Mouse (Mus musculus) adrenal gland, adult 2 months (tissue): ENCODE results near the gene Ppp1r14c. TPM values are rescaled to one million over a fixed set of nuclear protein-coding genes. Genes with fewer than 3 reads are reported as not detected.
"Not testable (repeated sequence)": the region's sequence is repeated elsewhere in the genome, so short reads cannot be mapped to it uniquely, and the experiment has no call there.

Experiments used
- DNase-seq: peaks from one replicate; pipeline ENCODE4 v3.0.0; 2021
- polyA plus RNA-seq: library from polyadenylated mRNA; depleted of rRNA; stranded (reverse); fragments of >200 nt; gene quantifications from 2 replicates; pipeline ENCODE4 v1.2.3, GENCODE M21; 2012
- total RNA-seq, 2 experiments: library from RNA; stranded (reverse); gene quantifications; 2 replicates each; pipeline ENCODE4 v1.2.3; 2021

Gene Ppp1r14c
- total and polyA plus RNA-seq, 3 experiments, result 8.6 to 15.5 (median 10.4) TPM

DNA sequence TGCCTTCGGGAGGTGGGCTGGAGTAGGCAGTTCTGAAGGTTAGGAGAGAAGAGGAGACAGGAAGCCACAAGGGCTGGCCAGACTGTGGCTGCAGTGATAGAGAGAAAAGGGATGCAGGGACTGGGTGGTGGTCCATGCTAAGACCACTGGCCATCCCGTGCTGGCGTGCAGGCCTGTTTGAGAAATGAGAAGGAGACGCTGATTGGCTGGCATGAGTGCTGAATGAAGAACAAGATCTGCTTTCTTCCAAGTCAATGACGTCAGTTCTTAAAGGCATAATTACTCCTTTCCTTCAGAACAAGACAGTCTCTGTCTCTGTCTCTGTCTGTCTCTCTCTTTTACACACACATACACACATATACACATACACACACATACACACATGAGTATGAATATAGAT, 36.4 kb downstream of the Ppp1r14c start:
- no peak for DNase-seq

DNA sequence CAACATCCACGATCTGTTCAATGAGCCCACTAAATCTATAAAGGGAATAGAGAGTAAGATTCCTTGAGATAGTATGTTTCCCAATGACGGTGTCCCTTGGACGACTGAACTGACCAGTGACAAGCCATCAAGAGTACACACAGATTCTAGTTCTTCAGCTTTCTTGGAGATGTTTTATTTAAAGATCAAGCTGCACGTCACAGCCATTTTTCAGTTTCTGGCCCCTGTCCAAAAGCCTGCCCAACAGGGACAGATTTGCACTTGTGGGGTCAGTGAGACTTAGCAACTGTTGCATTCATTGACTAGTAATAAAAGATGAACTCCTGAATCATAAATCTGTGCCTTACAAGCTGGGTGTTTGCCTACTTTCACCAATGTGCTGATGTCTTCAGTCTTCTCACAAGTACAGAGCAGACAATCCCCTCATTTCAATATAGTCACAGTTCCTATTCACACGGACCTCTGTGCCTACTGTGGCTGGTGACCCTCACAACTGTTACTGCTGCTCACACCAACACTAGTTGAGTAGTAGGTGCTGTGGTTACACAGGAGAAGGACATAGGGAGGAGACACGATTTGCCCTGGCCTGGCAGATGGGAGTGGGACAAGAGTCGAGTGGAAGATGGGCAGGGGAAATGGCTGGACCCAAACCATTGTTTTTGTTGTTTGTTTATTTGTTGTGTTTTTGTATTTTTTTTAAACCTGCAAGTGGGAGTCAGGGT, 37.7 kb downstream of the Ppp1r14c start:
- DNase-seq, result peak; percentile 48

DNA sequence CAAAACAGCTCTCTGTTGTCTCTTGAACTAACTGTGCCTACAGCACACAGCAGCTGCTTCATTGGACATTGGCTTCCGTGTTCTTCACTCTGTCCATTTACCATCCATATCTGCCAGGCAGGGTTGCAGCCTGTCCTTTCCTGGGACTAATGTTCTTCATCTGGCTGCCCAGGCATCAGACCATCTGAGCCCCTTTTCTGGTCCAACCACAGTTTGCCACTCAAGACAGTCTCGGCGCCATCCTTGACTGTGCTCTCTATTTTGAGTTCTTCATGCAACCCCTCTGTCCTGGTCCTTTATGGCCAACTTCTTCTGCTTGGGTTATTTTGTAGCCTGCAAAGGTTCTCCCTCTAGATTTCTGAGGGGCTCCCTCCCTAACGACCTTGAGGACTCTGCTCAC, 38.5 kb downstream of the Ppp1r14c start:
- DNase-seq, result no peak

DNA sequence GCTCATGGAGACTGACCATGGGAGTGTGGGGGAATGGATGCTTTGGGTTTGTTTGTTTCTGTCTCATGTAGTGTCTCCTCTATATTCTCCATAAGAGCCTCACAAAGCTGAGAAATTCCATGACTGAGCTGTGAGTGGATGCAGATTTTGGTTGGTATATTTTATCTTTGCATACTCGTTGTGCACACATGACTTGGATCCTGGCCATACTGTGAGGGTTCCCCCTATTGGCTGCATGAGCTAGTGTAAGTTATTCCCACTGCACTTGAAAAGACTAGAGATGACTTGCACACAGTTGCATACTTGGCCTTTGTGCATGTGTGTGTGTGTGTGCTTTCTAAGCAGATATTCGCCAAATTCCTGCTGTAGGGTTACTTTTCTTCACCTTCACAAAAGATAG, 40.4 kb downstream of the Ppp1r14c start:
- DNase-seq, result no peak

DNA sequence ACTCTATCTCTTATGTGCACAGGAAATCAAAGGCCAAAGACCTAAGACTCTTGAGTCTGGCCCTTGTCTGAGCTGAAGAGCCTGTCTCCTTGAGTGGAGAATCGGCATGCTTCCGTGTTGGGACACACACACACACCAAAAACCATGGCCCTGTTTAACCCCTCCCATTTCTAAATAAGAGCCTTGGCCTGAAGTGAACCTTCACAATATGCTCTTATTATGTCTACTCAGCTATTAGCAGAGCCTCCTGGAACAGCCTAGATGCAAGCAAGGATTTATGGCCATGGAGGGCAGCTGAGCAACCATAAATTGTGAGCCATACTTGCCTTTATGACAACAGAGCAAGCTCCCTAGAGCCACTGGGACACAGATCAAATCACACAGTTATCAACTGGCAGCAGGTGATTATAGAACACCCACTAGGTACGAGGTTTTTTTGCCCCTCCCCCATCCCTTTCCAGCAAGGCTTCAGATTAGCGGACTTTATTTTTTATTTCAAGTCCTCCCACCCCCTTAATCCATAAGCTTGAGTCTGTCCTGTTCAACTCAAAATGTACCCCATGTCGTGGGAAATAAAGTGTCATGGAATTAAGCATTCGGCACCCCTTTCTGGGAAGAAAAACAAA, 42.3 kb downstream of the Ppp1r14c start:
- DNase-seq, result peak; percentile 45

- DNase-seq, result no peak
Measured at GRCm38 (mm10) chr10:3408699-3409098, 42.8 kb downstream of the Ppp1r14c start.

DNA sequence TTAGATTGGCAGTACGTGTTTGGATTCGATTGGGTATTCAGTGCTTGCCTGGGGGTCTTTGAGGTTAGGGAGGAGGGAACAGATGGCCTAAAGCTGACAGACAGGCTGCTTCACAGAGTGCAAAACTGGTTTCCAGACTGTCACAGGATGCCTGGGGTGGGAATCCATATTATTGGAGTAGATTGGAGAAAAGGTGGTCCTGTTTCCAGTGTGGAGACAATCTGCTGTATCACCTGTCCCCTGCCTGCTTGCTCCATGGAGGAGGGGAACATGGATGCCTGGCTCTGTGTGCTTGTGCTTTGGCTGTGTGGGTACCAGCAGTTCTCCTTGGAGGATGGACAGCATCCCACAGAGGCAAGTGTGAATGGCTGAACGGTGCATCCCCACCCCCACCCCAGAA, 45.4 kb downstream of the Ppp1r14c start:
- no peak for DNase-seq

DNA sequence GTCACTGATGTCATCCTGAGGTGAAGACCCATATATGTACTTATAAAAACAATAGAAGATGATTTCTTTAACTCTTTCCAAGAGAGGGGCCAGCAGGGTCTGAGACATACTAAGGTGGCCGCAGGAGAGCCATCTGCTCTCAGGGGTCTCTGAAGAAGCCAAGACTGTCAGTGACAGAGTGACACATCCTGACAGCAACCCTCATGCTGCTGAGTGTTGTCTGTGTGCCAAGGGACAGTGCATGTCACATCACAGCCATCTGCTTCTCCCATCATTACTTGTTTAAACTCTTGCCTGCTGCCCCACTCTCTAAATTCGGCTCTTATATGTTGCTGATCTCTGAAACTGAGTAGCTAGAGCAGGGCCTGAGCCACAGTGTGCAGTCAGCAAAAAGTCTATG, 45.8 kb downstream of the Ppp1r14c start:
- no peak for DNase-seq

GRCm38 (mm10) chr10:3414813-3415212, 49.0 kb downstream of the Ppp1r14c start:
- DNase-seq, result no peak

DNA sequence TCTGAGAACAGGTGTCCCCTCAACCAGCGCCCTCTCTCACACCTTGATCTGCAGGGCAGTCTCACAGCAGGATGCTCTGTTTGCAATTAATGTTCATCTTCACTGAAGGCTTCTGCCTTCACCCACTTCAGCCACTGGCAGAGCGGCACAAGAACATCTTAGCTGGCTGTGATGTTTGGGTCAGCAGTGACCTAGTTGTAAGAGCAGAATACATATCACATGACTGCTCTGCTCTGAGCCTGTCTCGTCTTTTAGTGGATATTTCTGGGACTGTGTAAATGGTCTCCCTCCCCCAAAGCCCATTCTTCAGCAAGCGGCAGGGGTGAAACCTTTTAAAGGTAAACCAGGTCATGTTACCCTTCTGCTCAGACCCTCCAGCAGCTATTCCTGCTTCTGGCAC, 50.7 kb downstream of the Ppp1r14c start:
- no peak for DNase-seq

GRCm38 (mm10) chr10:3417408-3417807, 51.6 kb downstream of the Ppp1r14c start:
- DNase-seq, result no peak

DNA sequence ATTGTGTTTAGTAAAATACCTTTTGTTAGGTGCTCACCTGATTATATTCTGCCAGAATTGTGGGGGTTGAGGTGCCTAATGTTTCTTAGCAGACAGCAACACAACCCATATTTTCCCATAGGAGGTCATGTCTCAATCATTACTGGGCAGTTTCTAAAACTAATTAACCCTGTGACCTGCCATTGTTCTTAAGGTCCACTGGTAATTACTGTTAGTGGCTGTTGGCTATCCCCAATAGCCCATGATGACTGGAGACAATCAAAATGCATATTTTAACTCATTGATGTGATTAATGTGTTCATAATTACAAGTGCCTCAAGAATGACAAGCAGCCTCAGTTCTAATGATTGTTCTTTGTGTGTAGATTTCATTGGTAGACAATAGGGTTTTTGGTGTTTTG, 58.2 kb downstream of the Ppp1r14c start:
- DNase-seq, result no peak

- DNase-seq, result peak; percentile 38
Measured at GRCm38 (mm10) chr10:3427689-3428399, 62.0 kb downstream of the Ppp1r14c start.

DNA sequence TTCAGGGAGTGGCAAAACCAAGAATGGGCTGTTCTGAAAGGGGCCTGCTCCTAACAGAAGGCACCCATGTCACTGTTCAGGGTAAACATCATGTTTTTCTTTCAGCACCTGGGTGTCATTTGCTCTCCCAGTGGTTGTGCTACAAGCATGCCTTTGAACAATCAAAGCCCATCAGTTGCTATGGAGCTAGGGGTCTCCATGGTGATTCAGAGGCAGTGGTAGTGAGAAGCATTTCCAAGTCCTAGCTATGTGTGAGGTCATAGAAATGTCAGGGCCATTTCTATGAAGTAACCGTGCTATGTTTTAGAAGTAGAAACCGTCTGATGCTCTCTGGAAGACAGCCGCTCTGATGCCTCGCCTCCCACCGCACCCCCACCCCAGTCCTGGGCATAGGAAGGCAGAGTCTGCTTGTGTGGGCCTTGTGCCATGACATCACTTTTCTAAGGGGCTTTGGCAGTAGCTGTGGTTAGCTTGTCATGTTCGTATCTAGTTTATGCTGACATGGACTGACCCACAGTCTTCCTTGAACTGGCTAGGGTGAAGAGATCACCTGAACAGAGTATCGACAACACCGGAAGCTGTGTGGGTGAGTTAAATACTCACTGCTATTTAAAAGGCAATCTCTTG, 69.1 kb downstream of the Ppp1r14c start:
- DNase-seq, result peak; percentile 37

- no peak for DNase-seq
Measured at GRCm38 (mm10) chr10:3440722-3441471, 75.0 kb downstream of the Ppp1r14c start.

DNA sequence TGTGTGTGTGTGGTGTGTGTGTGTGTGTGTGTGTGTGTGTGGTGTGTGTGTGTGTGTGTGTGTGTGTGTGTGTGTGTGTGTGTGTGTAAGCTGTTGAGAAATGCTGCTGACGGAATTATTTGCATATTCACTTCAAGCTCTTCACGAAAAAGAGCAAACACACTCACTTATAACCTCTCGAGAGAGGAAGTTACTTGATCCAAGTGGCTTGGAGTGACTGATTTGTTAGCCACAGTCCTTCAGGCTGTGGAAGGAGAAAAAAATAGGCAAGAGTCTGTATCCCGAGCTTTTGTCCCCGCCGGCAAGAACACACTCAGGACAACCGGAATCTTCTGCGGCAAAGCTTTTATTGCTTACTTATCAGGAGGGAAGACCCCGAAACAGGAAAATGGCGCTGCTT, 80.9 kb downstream of the Ppp1r14c start:
- not testable (repeated sequence) for DNase-seq

- DNase-seq, result no peak
Measured at GRCm38 (mm10) chr10:3448699-3449098, 82.8 kb downstream of the Ppp1r14c start.

- no peak for DNase-seq
Measured at GRCm38 (mm10) chr10:3451930-3452329, 86.1 kb downstream of the Ppp1r14c start.

GRCm38 (mm10) chr10:3452822-3453475, 87.1 kb downstream of the Ppp1r14c start:
- no peak for DNase-seq

GRCm38 (mm10) chr10:3458686-3459085, 92.8 kb downstream of the Ppp1r14c start:
- peak; percentile 83 for DNase-seq

- no peak for DNase-seq
Measured at GRCm38 (mm10) chr10:3460841-3461240, 95.0 kb downstream of the Ppp1r14c start.
